Mouse (Mus musculus): Measurements from ENCODE around the gene Ccdc171. TPM values are rescaled to one million over a fixed set of nuclear protein-coding genes. Genes with fewer than 3 reads are reported as not detected.
"Not testable (repeated sequence)": the region's sequence is repeated elsewhere in the genome, so short reads cannot be mapped to it uniquely, and the experiment has no call there.

Ccdc171 gene
- total RNA-seq (2021) = under 1 TPM; 0.52 to 0.94 TPM
- long read RNA-seq, experiment 1 = 0 reads
- long read RNA-seq, experiment 2 = 0 reads

DNA sequence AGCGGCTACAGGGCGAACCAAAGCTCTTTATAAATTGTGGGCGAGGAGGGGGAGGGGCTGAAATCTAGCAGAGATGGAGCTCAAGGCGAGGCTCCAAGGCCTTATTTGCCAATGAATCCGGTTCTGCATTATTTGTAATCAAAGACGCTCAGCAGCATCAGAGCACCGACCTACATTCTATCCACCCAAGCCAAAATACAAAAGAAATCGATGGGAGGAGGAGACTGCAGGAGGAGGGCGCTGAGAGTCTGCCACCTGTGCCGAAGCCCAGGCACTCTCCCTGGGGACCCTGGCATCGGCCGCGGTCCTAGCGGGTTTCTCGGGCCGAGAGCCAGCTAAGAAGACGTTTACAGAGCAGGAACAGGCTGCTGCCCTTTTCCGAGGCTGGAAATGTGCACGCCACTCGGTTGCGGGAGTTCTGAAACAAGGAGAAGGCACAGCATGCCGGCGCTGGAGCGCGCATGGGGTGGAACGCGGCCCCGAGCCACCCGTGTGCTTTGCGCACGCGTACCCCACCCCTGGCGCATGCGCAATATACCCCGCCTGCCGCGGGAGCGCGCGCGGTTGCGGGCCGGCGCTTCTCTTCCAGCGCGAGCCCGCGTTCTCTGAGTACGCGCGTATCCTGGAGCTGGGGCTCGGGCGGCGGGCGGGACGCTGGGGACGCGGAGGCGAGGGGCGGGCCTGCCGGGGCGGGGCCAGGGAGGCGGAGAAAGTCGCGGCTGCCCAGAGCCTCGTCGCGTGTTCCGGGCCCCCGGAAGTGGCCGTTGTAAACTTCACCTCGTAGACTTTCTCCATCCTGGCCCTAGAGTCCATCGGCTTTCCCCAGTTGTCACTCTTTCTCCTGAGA lies at the start of gene Ccdc171:
TSS of gene Ccdc171 (plus strand) at position 703 of the 847 bp plus-strand sequence.
- peak; percentile 92 for DNase-seq (ENCODE audit: low spot score)

DNA sequence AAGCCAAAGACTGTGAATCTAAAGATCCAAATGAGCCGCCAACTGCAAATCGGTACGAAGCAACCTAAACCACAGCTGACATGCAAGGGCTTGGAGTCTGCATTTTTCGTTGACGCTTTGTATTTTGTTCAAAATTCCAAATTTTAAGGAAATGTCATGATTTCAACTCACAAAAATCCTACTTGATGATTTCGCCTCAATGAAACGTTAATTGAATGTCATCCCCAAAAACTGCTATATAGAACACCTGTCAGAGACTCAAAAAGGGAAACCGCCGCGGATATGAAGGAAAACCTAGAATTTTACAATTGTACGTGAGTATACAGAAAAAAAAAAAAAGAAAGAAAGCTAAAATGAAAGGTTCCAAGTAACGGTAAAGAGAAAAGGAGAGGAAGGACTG lies 40.1 kb upstream of the Ccdc171 start:
- no peak for DNase-seq (ENCODE audit: low spot score)

- DNase-seq (ENCODE audit: low spot score) = peak; percentile 79
Observed at GRCm38 (mm10) chr4:83485735-83486116, 39.6 kb upstream of the Ccdc171 start.

DNA sequence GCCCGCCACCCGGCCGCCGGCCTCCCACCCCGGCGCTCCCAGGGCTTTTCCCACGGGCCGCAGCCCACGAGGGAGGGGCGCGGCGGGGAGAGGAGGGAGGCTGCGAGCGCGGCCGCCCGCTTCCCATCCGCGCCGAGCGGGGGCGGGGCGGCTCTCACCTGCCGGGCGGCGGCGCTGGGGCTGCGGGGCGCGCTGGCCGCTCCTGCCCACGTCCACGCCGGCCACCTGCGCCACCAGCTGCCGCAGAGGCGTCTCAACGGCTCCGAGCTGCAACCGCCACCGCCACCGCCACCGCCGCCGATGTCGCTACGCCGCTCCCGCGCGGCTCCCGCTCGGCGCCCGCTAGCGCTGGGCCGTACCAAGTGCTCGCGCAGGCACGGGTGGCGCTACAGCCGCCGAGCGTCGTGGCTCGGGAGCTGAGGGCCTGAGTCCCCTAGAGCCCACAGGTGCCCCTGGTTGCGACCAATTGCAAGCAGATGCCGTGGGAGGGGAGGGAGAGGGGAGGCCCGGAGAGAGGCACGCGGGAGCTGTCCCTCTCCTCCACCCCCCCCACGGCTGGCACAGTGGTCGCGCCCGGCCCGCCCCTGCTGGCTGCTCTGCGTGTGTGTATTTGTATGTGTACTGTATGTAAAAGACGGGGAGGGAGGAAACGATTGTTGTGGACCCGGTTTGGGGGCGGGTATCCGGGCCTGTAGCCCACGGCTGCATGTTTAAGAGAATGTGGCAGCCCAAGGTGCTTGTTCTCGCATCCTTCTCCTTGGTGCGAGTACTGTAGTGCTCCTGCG lies 39.0 kb upstream of the Ccdc171 start, which contains the start of gene Psip1:
TSS of gene Psip1 (minus strand) at position 343 of the 785 bp plus-strand sequence.
- DNase-seq (ENCODE audit: low spot score) = peak; percentile 88

DNA sequence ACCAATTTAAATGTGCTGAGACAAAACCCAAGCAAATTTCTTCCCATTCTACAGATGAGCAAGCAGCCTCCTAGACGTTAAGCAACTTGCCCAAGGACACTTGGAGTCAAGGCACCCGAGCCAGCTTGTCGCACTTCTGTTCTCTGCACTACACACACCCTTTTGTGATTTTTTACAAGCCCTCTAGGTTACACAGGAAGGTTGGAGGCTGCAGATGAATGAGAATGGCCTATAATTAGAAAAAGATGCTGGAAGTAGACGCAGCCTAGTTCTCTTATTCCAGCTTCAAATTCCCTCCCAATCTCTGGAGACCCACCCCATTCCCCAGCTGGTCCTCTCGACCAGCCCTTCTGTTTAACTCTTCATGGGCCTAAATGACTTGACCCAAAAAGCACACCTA lies 36.2 kb upstream of the Ccdc171 start:
- no peak for DNase-seq (ENCODE audit: low spot score)

DNA sequence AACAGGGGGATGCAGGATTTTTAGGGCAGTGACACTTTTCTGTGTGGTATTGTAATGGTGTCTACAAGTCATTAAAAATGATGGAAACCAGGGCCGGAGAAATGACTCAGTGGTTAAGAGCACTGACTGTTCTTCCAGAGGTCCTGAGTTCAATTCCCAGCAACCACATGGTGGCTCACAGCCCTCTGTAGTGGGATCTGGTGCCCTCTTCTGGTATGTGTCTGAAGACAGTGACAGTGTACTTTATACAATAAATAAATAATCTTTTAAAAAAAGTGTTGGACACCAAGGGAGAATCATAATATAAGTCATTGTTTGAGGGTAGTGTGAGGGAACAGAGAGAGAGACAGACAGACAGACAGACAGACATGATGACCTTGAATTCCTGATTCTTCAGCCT lies 32.2 kb upstream of the Ccdc171 start:
- no peak for DNase-seq (ENCODE audit: low spot score)

DNA sequence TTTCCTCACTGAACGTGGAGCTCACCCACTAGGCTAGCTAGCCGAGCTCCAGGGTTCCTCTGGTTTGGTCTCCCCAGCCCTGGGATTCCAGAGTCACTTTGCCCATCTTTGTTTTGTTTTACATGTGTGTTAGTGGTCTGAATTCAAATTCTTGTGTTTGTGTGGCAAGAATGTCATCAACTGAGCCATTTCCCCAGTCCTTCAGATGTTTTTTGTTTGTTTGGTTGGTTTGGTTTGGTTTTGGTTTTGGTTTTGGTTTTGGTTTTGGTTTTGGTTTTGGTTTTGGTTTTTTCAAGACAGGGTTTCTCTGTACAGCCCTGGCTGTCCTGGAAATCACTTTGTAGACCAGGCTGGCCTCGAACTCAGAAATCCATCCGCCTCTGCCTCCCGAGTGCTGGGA lies 28.3 kb upstream of the Ccdc171 start:
- DNase-seq (ENCODE audit: low spot score) = not testable (repeated sequence)

GRCm38 (mm10) chr4:83500154-83501036 lies 24.9 kb upstream of the Ccdc171 start:
- no peak for DNase-seq (ENCODE audit: low spot score)

DNA sequence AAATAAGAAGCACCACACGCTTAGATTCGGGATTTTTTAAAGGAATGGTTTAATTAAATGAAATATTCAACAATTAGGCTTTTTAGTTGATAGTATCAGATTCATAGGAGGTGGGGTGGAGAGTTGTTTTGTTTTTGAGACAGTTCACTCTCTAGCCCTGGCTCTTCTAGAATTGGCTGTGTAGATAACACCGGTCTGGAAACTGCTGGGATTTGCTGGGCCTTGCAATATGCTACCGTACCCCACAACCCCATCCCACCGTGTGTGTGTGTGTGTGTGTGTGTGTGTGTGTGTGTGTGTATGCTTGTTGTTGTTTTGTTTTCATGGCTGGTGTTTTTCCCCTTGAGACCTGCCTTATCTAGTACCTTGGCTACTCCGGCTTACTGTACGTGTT lies 24.3 kb upstream of the Ccdc171 start:
- DNase-seq (ENCODE audit: low spot score) = no peak

GRCm38 (mm10) chr4:83509600-83509999 lies 15.7 kb upstream of the Ccdc171 start:
- DNase-seq (ENCODE audit: low spot score) = no peak

GRCm38 (mm10) chr4:83511083-83511482 lies 14.3 kb upstream of the Ccdc171 start:
- DNase-seq (ENCODE audit: low spot score) = no peak

DNA sequence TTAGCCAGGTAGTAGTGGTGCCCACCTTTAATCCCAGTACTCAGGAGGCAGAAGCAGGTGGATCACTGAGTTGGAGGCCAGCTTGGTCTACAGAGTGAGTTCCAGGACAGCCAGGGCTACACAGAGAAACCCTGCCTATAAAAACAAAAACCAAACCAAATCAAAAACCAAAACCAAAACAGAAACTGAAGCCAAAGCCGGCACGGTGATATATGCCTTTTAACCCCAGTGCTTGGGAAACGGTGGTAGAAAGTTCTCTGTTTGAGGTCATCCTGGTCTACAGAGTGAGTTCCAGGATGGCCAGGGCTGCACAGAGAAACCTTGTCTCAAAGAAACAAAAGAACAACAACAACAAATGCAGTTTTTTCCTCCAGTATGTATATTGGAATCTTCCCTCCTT lies 13.1 kb upstream of the Ccdc171 start:
- no peak for DNase-seq (ENCODE audit: low spot score)

GRCm38 (mm10) chr4:83512644-83513043 lies 12.7 kb upstream of the Ccdc171 start:
- no peak for DNase-seq (ENCODE audit: low spot score)

DNA sequence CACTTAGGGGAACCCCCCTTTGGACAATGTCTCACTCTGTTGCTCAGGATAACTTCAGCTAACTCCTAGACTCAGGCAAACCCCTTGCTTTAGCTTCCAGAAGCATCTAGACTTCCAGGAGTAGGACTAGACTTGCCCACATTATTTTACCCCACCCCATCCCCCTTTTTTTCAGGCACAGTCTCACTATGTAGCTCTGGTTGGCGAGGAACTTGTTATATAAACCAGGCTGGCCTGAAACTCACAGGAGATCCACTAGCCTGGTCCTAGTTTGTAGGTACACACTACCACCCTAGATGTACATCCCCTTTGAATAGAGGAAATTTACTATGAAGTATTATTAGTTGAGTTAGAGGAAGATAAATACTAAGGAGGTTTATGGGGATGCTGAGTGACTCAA lies 11.2 kb upstream of the Ccdc171 start:
- no peak for DNase-seq (ENCODE audit: low spot score)

DNA sequence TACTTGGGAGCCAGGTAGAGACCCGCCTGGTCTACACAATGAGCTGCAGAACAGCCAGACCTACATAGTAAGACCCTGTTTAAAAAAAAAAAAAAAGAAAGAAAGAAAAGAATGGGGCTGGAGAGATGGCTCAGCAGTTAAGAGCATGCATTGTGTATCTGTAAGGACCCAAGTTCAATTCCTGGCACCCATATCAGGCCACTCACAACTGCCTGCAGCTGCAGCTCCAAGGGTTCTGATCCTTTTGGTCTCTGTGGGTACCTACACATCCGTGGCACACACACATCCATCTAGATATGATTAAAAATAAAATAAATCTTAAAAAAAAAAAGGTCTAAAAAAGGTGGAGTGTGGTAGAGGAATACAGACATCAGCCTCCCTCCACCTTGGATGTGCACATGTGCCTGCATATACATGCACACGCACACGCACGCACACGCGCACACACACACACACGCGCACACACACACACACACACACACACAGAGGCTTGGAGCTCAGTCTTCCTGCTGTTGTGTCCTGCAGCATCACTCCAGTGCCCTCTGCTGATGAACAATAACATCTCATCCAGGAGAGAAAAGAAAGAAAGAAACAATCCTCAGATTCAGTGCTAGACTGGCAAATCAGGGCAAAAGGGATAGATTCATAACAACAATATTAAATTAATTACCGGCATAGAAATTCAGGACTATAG lies 10.2 kb upstream of the Ccdc171 start:
- DNase-seq (ENCODE audit: low spot score) = no peak

DNA sequence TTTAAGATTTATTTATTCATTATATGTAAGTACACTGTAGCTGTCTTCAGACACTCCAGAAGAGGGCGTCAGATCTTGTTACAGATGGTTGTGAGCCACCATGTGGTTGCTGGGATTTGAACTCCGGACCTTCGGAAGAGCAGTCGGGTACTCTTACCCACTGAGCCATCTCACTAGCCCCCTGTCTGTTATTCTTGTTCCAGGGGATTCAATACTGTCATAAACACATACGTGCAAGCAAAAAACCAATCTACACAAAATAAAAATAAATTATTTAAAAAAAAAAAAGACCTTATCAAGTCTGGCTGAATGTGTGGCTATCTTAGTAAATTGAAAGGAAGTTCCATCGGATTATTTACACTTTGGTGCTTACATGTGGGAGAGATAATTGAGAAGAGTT lies 9.2 kb upstream of the Ccdc171 start:
- not testable (repeated sequence) for DNase-seq (ENCODE audit: low spot score)

DNA sequence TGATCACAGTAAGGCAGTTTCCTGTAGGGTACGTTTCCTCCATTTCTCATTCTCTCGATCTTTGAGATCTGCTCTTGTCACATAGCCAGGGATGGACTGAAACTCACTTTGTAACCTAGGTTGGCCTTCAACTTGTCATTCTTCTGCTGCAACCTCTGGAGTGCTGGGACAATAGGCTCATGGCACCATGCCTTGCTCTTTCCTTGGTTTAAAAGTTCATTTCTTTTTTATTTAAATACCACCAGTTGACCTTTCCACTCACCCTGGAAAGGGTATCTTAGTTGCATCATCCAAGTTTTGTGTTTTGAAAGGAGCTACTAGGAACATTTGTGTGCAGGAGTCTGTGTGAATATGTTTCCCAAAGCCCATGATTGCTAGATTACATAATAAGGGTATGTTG lies 6.2 kb upstream of the Ccdc171 start:
- no peak for DNase-seq (ENCODE audit: low spot score)

GRCm38 (mm10) chr4:83519807-83520206 lies 5.5 kb upstream of the Ccdc171 start:
- no peak for DNase-seq (ENCODE audit: low spot score)

DNA sequence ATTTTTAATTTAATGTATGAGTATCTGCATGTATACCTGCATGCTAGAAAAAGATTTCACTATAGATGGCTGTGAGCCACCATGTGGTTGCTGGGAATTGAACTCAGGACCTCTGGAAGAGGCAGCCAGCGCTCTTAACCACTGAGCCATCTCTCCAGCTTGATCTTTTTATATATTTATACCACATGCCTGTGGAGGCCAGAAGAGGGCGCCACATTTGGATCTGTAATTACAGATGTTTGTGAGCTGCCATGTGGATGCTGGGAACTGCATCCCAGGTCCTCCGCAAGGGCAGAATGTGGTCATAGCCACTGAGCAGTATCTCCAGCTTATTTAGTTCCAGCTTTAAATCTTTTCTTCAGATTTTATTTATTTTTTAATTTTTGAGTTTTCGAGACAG lies 5.0 kb upstream of the Ccdc171 start:
- no peak for DNase-seq (ENCODE audit: low spot score)

GRCm38 (mm10) chr4:83522066-83522465 lies 3.3 kb upstream of the Ccdc171 start:
- no peak for DNase-seq (ENCODE audit: low spot score)

GRCm38 (mm10) chr4:83524456-83524842 lies 896 bp upstream of the Ccdc171 start:
- no peak for DNase-seq (ENCODE audit: low spot score)
